ENCODE assay signal across 8 mouse cellular contexts in the genomic region with DNA sequence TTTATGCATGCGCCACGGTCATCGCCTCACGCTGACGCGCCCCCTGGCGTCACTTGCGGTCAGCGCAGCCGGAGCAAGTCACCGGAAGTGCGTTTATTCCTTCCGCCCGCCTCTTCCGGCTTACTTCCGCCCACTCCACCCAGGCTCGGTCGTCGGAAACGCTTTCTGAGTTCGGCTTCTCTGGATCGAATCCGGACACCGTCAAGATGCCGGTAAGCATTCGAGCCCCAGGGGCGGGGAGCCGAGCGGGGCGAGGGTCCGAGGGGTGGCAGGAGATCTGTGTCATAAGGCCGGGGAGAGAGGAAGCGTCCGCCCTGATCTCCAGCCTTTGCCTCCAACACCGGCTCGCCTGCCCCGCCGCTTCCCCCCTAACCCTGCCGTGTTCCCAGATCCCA. TPM values are rescaled to one million over a fixed set of nuclear protein-coding genes. Genes with fewer than 3 reads are reported as not detected.
A peak's percentile ranks its signal among the peaks of the same experiment; 100 is the strongest.
DNase-seq lines count a peak whose midpoint lies in the region; ATAC-seq lines count a peak whose summit lies in the region.

A gene (plus strand): TSS at position 93 of the 395 bp plus-strand sequence.

- intact Hi-C loops in gastrocnemius, postnatal 14 days (cut with DNase I; ENCODE audit: low total_unique reads), result no loop called here
- intact Hi-C loops in left cerebral cortex, postnatal 10 days (cut with DNase I), result no loop called here

- DNase-seq in adrenal gland, adult (ENCODE audit: inconsistent age in 2 of 2, low spot score in 1 of 2), result peak; percentile 92 to 96
- DNase-seq in embryo, embryonic 10.5 days (ENCODE audit: low spot score), result peak; percentile 92
- DNase-seq in gastrocnemius, postnatal 14 days, result peak; percentile 89
- peak; percentile 88 to 93 for DNase-seq in left cerebral cortex, postnatal 10 days (ENCODE audit: extremely low spot score in 1 of 2, low spot score in 2 of 2)
- DNase-seq in right cerebral cortex, postnatal 25 days, result peak; percentile 91
- DNase-seq in urinary bladder, postnatal 4 days (ENCODE audit: low spot score in 2 of 2), result peak; percentile 85 to 92

- peak; percentile 86 for ATAC-seq in inflammation-experienced regulatory T-cells, adult 6 months
- peak; percentile 89 for ATAC-seq in megakaryocyte-erythroid progenitor cell, adult 5-6 weeks (replicated peaks; ENCODE audit: low FRiP score, low TSS enrichment, poor library complexity, severe bottlenecking)

RNA-seq across cellular contexts. Expression of the gene that starts here (rescaled TPM):
- 10 to 100 TPM; 68.8 to 72.9 TPM for total RNA-seq in gastrocnemius, postnatal 14 days (2021)
- polyA plus RNA-seq in inflammation-experienced regulatory T-cells, adult 6 months (2017; shearing (Covaris generic)), result 100 to 1,000 TPM; 331 to 710 (median 523) TPM
- total RNA-seq in left cerebral cortex, postnatal 10 days (2021), result 100 to 1,000 TPM; 268 to 275 TPM
- total RNA-seq in megakaryocyte-erythroid progenitor cell, adult 5-6 weeks (2014; fragmentation: Nextera tagmentation), result 195 and 370 TPM in 2 replicates
- total RNA-seq in megakaryocyte-erythroid progenitor cell, adult 5-6 weeks (2017), result 859 and 924 TPM in 2 replicates

Comparison
In these comparisons a context has a peak if more than half of its experiments do, and no peak if none do; other contexts are left out.
1. Peak in every context shown above with its lines: DNase-seq and ATAC-seq.